Mouse (Mus musculus) lung, postnatal 4 days (tissue): ENCODE results near the gene Msrb3.

Experiments used
- DNase-seq, 2 experiments: peaks; one replicate each; pipeline ENCODE4 v3.0.0; 2021

Gene Msrb3

GRCm38 (mm10) chr10:120895899-120896289, 3.0 kb downstream of the Msrb3 start:
- no peak for DNase-seq

DNA sequence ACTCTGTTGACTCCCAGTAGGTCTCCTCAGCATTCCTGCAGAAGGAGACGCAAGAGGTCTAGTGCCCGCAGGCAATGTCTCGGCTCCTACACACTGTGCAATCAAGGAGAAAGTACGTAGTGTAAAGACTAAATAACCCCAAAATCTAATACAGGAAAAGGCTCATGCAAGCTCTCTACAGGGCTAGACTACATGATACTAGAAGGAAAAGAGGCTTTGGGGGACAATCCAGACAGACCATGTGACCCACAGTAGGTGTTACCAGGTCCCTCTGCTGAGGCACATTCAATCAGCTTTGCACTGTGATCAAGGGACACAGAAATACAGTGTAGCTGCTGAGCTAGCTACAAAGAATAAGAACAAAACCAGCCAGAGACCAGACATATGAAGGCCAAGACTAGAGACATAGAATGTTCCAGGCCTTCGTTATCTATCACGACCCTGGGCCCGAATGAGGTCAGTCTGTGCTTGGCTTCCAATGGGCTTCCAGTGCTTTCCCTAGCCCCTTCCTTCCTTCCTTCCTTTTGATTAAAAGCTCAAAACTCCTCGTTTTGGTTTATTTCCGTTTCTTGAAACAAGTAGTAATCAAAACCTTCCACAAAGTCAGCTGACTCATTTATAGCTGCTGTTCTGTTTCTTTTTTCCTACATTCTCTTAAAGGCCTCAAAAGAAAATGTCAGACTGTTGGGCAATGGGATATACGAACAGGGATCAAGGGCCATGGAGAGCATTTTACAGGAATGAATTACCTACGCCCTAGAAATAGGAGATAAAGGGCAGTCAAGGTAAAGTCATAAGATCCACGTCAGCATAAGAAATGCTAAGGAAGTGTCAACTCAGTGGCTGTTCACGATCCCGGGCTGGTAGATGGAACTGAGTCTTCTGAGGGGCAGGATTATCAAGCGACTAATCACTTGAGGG, 3.7 kb downstream of the Msrb3 start:
- DNase-seq = no peak

GRCm38 (mm10) chr10:120893938-120894337, 5.0 kb downstream of the Msrb3 start:
- DNase-seq = no peak

- DNase-seq = no peak
Observed at GRCm38 (mm10) chr10:120891131-120891530, 7.8 kb downstream of the Msrb3 start.

- no peak for DNase-seq
Observed at GRCm38 (mm10) chr10:120890592-120890991, 8.3 kb downstream of the Msrb3 start.

- DNase-seq = no peak
Observed at GRCm38 (mm10) chr10:120888531-120888930, 10.4 kb downstream of the Msrb3 start.

DNA sequence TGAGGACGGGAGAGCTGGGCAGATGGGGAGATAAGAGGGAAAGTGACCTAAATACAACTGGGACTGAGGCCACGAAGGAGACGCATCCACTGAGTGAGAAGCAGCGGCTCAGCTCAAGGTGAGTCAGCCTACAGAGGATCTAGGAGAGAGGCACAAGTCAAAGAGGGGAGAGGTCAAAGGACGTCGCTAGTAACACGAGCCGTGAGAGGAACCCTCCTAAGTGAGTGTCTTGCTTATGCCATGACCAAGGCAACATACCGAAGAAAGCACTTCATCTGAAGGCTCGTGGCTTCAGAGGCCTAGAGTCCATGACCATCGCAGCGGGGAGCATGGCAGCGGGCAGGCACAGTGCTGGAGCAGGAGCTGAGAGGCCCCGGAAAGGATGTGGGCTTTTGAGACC, 14.7 kb downstream of the Msrb3 start:
- no peak for DNase-seq

DNA sequence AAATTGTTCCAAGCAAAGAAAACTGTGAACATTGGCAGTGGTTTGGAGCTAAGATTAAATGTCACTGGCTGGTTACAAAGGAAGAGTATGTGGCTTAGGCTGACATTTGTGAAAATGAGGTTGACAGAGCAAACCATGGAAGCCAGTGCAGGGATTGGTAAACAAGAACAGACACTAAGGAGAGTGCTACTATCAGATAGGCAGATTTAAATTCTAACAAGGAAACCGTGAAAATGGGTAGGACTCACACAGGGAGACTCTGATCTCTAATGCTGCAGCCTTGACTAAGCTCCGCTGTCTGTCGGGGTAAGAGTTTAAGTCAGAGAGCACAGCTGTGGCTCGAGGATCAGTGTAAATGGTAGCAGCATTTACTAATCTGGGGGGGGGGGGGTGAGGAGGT, 15.2 kb downstream of the Msrb3 start:
- DNase-seq = no peak

GRCm38 (mm10) chr10:120883069-120883415, 15.9 kb downstream of the Msrb3 start:
- no peak for DNase-seq

GRCm38 (mm10) chr10:120882347-120883068, 16.4 kb downstream of the Msrb3 start:
- peak; percentile 34 to 56 for DNase-seq

DNA sequence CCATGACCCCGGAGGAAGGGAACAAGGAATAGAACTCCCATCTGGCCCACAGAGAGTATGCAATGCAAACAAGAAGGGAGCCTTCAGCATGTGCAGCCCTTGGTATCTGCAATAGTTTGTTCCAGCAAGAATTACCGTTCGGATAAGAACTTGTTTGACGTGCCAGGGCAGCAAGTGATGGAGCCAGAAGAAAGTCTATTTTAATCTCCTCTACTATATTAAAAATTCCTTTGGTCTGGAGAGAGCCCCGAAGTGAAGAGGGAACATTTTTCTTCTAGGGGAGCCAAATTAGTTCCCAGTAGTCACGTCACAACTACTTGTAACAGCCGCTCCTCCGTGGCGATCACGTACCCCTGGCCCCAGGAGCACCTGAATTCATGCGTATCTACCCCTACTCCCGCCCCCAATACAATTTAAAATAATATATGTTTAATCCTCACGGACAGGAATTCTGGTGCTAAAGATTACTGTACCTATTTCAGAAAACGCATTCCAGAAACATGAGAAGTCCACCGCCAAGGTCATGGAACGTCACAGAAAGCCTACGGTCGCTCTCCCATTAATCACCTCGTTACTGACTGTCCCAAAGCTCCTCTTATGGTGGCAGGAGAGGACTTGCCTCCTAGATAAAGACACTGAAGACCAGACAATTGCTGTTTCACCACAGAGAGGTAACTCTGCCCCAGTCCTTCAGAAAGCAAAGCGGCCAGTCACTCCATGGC, 22.2 kb downstream of the Msrb3 start:
- DNase-seq = no peak

DNA sequence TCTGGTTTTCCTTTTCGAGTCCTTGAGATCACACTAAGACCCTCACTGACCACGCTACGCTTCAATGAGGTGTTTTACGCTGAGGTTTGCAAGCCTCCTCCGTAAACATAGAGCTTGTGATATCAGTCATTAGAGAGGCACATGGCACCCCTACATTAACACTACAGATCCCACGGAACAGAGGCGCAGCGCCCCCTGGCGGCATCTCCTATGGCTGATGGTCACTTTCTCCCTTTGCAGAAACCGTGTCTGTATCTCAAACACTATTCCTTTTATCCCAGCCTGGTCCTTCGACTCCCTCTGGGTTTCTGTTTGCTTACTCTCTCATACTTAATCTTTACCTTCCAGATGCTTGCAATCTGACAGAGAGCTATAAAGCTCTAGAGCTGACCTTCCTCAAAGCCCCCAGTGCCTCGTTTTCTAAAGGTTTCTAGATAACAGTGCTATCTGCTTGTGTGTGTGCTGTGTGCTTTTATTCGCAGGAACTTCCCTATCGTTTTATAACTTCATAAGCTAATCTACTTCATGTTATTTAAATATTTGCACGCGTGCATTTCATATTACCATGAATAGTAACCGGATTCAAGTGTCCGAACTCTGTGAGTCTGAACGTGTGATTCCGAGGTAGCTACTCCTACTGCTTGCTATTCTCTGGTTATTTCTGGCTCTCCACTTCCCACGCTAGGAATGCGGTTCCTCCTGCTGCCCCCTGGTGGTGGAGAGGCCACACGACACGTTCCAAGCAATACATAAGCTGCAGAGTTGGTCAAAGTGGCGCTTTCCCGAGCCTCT, 23.0 kb downstream of the Msrb3 start:
- DNase-seq = peak; percentile 86 to 92

DNA sequence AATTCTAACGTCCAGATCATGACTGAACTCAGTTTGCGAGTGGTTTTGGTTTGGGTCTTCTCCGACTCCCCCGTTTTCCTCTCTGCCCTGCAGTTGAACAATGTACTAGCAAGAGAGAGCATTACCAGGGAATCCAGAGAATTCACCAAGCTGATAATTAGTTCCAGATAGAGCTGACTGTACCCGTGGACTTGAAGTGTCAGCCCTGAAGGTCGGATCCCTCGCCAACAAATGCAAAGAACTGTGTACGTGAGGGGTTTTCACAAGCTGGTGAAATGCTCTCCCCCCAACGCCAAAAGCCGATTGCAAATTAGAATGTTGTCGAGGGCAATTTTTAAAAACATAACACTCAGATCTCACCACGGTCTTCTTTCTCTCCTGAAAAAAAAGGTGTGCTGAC, 24.6 kb downstream of the Msrb3 start:
- DNase-seq = no peak

DNA sequence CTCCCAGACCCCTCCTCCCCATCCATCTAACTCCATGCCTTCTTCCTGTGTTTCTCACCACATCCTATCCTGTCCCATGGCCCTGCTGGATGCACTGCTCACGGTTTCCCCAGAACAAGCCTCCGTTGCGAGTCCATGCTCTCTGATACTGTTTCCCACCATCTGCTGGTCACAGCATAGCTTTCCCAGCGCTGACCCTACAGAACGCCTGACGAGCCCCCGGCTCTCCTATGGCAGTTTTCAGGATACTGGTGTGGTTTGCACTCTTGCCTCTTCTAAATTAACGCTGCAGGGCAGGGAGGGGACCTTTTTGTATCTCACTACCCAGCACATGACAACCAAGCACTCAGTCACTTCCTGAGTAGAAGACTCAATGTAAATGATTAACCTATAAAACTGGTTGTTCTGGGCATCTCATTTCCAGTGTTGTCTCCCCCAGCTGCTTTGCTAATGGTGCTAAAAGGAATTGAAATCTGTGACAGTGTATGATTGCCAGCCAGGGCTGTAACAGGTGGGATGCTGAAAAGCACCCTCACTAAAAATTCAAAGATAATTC, 25.2 kb downstream of the Msrb3 start:
- DNase-seq = no peak

- DNase-seq = peak; percentile 50 to 57
Observed at GRCm38 (mm10) chr10:120872483-120872862, 26.4 kb downstream of the Msrb3 start.

DNA sequence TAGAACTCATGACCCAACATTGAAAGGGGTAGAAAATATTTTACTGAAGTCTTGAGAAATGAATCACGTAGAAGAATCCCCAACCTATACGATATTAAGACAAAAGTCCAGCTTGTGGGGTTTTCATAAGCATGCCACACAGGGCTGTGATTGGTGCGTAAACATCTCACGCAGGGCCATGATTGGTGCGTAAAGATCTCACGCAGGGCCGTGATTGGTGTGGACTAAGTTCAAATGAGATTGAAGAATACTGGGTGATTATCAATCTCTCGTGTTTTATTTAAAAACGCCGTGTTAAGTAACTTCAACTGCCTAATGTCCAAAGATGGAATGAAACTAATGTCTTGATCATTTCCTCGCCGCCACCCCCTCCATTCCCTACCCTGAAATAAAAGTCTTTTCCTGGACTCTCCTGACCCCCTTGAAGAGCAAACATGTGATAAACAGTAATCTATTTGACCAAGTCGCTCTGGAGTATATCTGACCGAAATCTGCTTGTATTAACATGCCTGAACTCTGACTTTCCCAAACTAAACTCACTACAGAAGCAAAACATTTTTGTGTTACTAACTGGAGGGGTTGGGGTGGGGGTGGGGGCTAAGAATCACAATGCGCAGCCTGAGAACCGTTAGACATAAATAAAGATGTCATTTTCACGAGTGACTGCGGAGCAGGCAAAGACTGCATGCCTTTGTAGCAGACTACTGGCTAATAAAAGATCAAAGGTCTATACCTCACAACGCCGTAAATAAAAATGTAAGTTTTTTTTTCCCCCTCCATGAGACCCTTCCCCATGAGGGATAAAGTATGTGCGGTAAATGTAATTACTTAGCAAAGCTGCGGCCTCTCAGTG, 27.0 kb downstream of the Msrb3 start:
- no peak for DNase-seq

GRCm38 (mm10) chr10:120871096-120871495, 27.8 kb downstream of the Msrb3 start:
- no peak for DNase-seq

GRCm38 (mm10) chr10:120869241-120869775, 29.6 kb downstream of the Msrb3 start:
- DNase-seq = no peak

DNA sequence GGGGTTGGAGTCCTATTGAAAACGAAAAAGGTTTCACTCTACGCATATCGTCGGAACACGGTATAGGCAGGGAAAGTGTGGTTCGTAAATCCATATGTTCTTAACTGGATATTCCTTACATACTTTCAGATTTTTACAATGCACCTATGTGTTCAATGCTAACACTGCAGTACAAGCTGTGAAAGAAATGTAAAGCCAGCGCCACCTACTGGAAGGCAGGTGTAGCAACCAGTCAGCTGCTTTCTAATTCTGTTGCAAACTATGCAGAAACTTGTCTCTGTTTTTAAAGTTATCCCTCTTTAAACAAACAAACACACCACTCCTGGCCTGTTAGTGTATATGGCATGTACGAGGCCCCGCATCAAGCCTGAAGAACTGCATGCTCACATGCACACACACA, 34.5 kb downstream of the Msrb3 start:
- DNase-seq = peak in 1 of 2 experiments; percentile 74

DNA sequence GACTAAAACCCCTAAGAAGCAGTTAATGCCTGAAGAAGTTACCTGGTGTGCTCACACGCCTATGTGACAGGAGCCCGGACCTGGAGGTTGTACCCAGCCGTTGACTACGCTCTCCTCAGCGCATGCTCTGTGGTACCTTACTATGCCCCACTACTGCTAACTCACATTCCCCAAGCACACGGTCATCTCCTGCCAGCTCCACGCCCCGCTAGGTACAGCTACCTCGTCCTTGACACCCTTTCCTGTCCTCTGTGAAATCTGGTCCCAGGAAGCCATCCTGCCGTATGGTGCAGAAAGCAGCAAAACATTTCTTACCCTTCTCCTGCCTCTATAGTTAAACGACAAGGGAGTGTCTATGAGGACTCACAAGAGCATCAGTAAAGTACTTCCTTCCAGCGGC, 37.2 kb downstream of the Msrb3 start:
- no peak for DNase-seq

GRCm38 (mm10) chr10:120861194-120861593, 37.7 kb downstream of the Msrb3 start:
- DNase-seq = peak in 1 of 2 experiments; percentile 32
